Mouse (Mus musculus) heart, postnatal 14 days (tissue): ENCODE measurements around the gene Tex12. TPM values are rescaled to one million over a fixed set of nuclear protein-coding genes. Genes with fewer than 3 reads are reported as not detected.

ENCODE experiments used
- DNase-seq, 2 experiments: peaks; one replicate each; pipeline ENCODE4 v3.0.0; 2021 to 2022
- intact Hi-C: fragments of 180-260 bp; cut with DNase I; formaldehyde crosslinking; loops from one replicate; pipeline ENCODE4 v1.15.1; 2025
- total RNA-seq, 2 experiments: library from RNA; stranded (reverse); gene quantifications; 2 replicates each; pipeline ENCODE4 v1.2.3; 2021

Gene Tex12
- total RNA-seq, 2 experiments from 2014 or later = not detected

GRCm38 (mm10) chr9:50565173-50565572, 4.0 kb upstream of the Tex12 start:
- intact Hi-C loops = no loop called here
- peak; percentile 3 to 16 for DNase-seq

DNA sequence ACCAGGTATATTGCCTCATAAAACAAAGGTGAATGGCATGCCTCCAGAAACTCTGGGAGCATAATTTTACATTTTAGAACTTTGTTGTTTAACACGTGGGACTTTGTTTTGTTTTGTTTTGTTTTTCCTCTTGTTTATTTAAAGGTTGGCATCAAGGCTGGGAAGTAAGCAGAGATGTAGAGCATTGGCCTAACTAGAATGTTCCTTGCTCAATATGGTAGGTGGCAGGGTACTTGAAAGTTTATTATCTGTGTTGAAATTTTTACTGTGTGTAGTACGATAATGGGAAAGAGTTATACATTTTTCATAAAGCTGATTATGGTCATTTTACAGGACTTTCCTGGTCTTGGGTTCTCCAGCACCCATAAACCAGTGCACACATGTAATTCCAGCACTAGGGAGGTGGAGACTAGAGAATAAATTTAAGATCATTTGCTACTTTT, 814 bp upstream of the Tex12 start:
- intact Hi-C loops = no loop called here
- DNase-seq = no peak

GRCm38 (mm10) chr9:50555094-50555446, 6.1 kb downstream of the Tex12 start, which contains the start of gene Bco2:
TSS of gene Bco2 (minus strand) at chr9:50555181.
- intact Hi-C loops = no loop called here

GRCm38 (mm10) chr9:50554241-50555093, 6.7 kb downstream of the Tex12 start, which contains the start of gene Il18:
TSS of gene Il18 (plus strand) at chr9:50554827.
- DNase-seq = peak; percentile 9 to 13
- intact Hi-C loops = no loop called here

More at GRCm38 (mm10) chr9:50555094-50555446, 6.1 kb downstream of the Tex12 start, which contains the start of gene Bco2:
- DNase-seq = no peak

GRCm38 (mm10) chr9:50553547-50553946, 7.6 kb downstream of the Tex12 start:
- no peak for DNase-seq
- intact Hi-C loops = no loop called here

- intact Hi-C loops = no loop called here
- DNase-seq = no peak
Measured at GRCm38 (mm10) chr9:50552206-50552605, 8.9 kb downstream of the Tex12 start.

GRCm38 (mm10) chr9:50548936-50549335, 12.2 kb downstream of the Tex12 start:
- no peak for DNase-seq
- intact Hi-C loops = no loop called here

GRCm38 (mm10) chr9:50547859-50548478, 13.2 kb downstream of the Tex12 start:
- DNase-seq = no peak
- intact Hi-C loops = no loop called here

DNA sequence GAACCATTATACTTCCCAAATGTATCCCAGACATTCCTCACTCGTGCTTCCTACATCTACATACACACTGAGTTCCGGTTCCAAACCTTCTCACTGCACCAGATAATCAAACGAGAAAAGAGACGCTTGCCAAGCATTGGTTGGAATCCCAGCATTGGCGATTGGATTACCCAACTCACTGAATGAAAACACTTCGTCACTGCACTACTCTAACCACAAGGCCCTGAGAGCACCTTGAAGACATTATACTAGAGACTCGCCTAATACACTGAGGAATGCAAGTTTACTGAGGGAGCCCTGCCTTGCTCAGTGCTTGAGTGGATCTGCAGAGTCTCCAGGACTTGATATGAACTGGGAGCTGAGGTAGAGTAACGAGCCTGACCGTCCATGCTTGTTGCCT, 18.7 kb downstream of the Tex12 start:
- intact Hi-C loops = no loop called here
- DNase-seq = no peak

DNA sequence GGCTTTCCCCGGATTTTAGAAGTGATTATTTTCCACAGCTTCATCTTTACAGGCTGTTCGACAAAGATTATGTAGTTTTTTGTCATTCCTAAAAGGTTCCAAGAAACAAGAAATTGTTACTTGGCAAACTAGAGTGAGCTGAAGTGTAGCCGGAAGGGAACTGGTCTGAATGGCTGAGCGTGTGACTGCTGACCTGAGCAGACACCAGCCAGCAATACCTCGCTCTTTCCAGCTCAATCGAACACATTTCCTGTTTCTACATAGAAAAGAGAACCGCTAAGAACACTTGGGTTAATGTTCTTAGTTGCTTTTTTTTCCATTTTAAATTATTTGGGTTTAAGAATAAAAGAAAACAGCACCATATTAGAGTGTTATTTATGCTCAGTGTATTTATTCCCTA, 21.0 kb downstream of the Tex12 start:
- no peak for DNase-seq
- intact Hi-C loops = no loop called here

DNA sequence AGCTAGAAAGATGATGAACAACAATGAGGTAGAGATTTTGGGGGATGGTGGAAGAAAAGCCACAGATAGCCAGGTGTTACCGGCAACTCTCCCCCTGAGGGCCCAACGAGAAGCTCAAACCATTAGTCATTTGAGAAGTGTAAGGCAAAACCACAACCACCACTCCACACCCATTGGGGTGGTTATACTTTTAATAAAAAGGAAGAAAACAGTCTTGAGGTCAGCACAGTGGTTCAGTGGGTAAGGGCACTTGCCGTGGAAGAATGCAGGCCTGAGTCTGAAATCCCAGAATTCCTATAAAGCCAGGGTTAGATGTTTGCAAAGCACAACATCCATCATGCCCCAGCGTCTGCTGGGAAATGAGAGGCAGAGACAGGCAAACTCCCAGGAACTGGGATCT, 23.8 kb downstream of the Tex12 start:
- no peak for DNase-seq
- intact Hi-C loops = loop anchor here (10.0 kb wide), 1 partner anchor 1292 kb away; no protein-coding TSS in a partner anchor

GRCm38 (mm10) chr9:50536603-50537135, 24.5 kb downstream of the Tex12 start:
- intact Hi-C loops = loop anchor here (10.0 kb wide), 1 partner anchor 1292 kb away; no protein-coding TSS in a partner anchor
- DNase-seq = no peak

GRCm38 (mm10) chr9:50535930-50536329, 25.2 kb downstream of the Tex12 start:
- DNase-seq = no peak
- intact Hi-C loops = loop anchor here (10.0 kb wide), 1 partner anchor 1291 kb away; no protein-coding TSS in a partner anchor

DNA sequence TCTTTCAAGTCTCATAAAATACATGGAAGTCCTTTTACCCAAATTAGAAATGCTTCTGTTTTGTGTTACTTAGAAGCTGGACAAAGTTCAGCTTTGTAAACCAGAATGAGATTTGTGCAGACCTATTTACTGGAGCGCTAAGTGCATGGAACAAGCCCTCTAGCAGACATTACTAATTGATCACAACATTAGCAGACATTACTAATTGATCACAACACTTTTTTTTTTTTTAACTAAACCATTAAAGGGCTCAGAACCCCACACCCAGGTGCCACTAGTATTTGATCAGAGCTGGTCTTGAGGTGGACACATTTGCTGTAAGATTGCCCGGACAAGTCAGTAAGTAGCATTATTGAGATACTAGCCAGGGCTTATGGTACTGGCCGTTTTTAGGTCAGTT, 27.3 kb downstream of the Tex12 start:
- intact Hi-C loops = loop anchor here (5.0 to 10.0 kb wide), 2 partner anchors 201 to 1289 kb away; no protein-coding TSS in a partner anchor
- no peak for DNase-seq

DNA sequence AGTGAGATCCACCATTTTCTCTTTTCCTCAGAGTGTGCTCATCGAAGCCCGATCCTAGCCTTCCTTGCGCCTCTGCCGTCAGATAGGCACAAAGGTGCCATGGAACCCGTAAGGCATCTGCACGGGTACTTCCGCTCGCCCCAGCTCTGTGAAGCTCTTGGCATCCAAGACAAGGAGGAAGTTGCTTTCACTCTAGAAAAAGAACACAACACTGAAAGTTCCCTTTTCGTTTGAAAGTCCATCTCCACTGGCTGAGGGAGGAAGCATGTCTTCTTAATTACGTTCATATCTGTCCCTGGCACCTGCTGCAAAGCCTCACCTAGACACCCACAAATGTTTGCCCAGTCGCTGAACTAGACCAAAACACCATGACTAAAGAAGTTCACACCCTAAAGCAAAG, 27.8 kb downstream of the Tex12 start:
- no peak for DNase-seq
- intact Hi-C loops = loop anchor here (5.0 to 10.0 kb wide), 2 partner anchors 201 to 1289 kb away; no protein-coding TSS in a partner anchor

DNA sequence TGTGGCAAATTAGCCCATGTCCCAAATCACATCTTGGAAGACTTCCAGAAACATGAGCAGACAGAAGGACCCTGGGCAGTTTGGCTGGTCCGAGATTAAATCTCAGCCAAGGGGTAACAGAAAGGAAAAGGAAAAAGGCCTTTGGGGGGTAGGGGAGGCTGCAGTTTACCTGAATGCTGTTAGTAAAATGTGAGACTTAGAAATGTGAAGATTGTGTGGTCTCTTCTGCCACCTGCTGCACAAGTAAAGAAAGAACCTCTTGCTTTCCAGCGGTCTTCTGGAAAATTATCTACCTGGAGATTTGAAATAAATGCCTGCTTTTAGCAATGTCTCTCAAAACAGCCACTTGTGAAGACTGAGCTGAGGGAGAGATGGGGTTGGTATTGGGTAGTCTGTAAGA, 30.2 kb downstream of the Tex12 start:
- DNase-seq = peak; percentile 29 to 31
- intact Hi-C loops = loop anchor here (5.0 to 10.0 kb wide), 2 partner anchors 199 to 1286 kb away; no protein-coding TSS in a partner anchor

- DNase-seq = peak; percentile 98 to 99
- intact Hi-C loops = loop anchor here (1.0 to 5.0 kb wide), 3 partner anchors 65 to 1036 kb away; no protein-coding TSS in a partner anchor
Measured at GRCm38 (mm10) chr9:50528293-50528892, 32.7 kb downstream of the Tex12 start, which contains the start of gene Pts. TSS of gene Pts (minus strand) at chr9:50528724.

GRCm38 (mm10) chr9:50527860-50528259, 33.3 kb downstream of the Tex12 start:
- intact Hi-C loops = loop anchor here (1.0 to 5.0 kb wide), 3 partner anchors 65 to 1036 kb away; no protein-coding TSS in a partner anchor
- DNase-seq = no peak

DNA sequence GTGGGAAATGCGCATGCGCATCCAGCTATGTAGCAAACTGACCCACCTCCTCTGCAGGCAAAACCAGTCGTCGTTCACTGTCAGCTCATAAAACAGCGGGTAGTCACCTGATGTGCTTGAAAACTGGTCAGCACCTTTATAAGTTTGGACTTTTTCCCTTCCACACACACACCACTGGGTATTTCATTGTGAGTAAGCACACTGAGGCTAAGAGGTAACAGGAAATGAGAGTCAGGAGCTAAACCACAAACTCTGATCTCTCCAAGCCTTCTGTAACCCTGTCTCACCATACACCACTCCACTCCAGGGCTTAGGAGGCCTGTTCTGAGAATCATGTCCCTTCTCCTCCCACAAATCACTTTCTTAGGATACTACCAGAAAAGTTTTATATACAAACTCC, 35.5 kb downstream of the Tex12 start:
- no peak for DNase-seq
- intact Hi-C loops = loop anchor here (5.0 kb wide), 2 partner anchors 83 to 1033 kb away; no protein-coding TSS in a partner anchor

- intact Hi-C loops = loop anchor here (5.0 kb wide), 2 partner anchors 83 to 1033 kb away; no protein-coding TSS in a partner anchor
- no peak for DNase-seq
Measured at GRCm38 (mm10) chr9:50524936-50525335, 36.2 kb downstream of the Tex12 start.
